Mouse (Mus musculus): Measurements from ENCODE around the gene Sun2.

DNA sequence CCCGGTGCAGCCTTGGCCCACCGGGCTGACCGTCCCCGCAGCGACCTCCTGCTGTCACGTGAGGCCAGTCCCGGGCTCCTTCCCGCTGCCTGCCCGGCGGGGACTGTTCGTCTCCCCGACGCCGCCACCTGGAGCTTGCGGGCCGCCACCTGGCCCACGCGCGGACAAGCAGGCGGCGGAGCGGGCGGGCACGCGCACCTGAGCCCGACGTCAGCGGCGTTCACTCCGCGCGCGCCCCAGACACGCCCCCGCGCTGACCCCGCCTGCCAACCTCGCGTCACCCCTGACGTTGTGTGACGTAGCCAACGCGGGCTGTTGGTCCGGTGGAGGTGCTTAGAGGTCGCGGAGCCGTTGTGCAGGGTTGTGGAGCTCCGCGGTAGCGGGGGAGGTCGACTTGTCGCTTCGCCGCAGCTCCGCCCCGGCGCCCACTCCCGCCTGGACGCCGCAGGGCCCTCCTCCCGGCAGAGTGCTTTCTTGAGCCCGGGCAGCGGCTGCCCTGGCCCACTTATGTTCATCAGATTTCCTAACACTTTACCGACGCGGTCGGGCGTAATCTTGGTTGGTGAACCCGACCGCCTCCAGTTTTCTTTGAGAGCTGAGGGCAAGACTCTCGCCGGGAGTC, 54.6 kb downstream of the Sun2 start, which contains the start of gene Josd1:
- no peak for TF ChIP-seq CHD2 (IDR thresholded peaks at IDR 0.05; ENCODE audit: low read length)
- peak; percentile 66; the same call in 1 of the 2 replicates for TF ChIP-seq TCF12 (IDR thresholded peaks at IDR 0.05; ENCODE audit: low read depth, low read length)
- peak; percentile 85 for TF ChIP-seq POLR2A (IDR thresholded peaks at IDR 0.05; ENCODE audit: low read depth, low read length)
- TF ChIP-seq CTCF (conservative IDR thresholded peaks at IDR 0.05 in 1 of 2, IDR thresholded peaks at IDR 0.05 in 1 of 2; ENCODE audit: low read depth in 2 of 2, low read length in 2 of 2), result no peak
- TF ChIP-seq EP300 (IDR thresholded peaks at IDR 0.05; ENCODE audit: low read length), result no peak
- TF ChIP-seq BHLHE40 (IDR thresholded peaks at IDR 0.05; ENCODE audit: low read depth, low read length), result peak; percentile 79
- TF ChIP-seq MAFK (IDR thresholded peaks at IDR 0.05; ENCODE audit: insufficient replicate concordance, low read length), result no peak
- TF ChIP-seq ZKSCAN1 (IDR thresholded peaks at IDR 0.05; ENCODE audit: borderline replicate concordance, low read depth, low read length), result no peak
- no peak for TF ChIP-seq TBP (conservative IDR thresholded peaks at IDR 0.05; ENCODE audit: low read depth, low read length)
- no peak for TF ChIP-seq RAD21 (IDR thresholded peaks at IDR 0.05; ENCODE audit: low read depth, low read length)
- TF ChIP-seq ELF1 (IDR thresholded peaks at IDR 0.05; ENCODE audit: low read depth, low read length), result peak; percentile 33; the same call in 1 of the 2 replicates
- peak; percentile 63 for TF ChIP-seq MXI1 (IDR thresholded peaks at IDR 0.05; ENCODE audit: low read depth, low read length)
- no peak for TF ChIP-seq ZC3H11A (IDR thresholded peaks at IDR 0.05; ENCODE audit: low read depth, low read length)
- TF ChIP-seq MEF2A (IDR thresholded peaks at IDR 0.05; ENCODE audit: borderline replicate concordance, low read depth, low read length), result peak; percentile 19; the same call in 1 of the 2 replicates

Measured in CH12.LX (cell line).